Mouse (Mus musculus) intestine, embryonic 14.5 days (tissue): ENCODE data around the gene Tial1. TPM values are rescaled to one million over a fixed set of nuclear protein-coding genes. Genes with fewer than 3 reads are reported as not detected.
A peak's percentile ranks its signal among the peaks of the same experiment; 100 is the strongest.

ENCODE experiments used
- ATAC-seq: fragments of 200-750 bp; cut with Nextera tagmentation; replicated peaks from 2 replicates; pipeline ENCODE4 v1.8.0; 2017; ENCODE audit warnings: low read depth, moderate number of reproducible peaks, moderate TSS enrichment, moderate library complexity; ENCODE audit not compliant: low FRiP score, low TSS enrichment
- DNase-seq: peaks from one replicate; pipeline ENCODE4 v3.0.0-alpha.2; 2018; ENCODE audit warnings: low spot score
- H3K27ac ChIP-seq: fragments of 300-500 bp; sonication (generic); 2 replicates; pipeline ENCODE4 v1.5.1; 2014; ENCODE audit warnings: low read depth, mild to moderate bottlenecking, control low read depth
- H3K27me3 ChIP-seq: fragments of 300-500 bp; sonication (generic); replicated peaks from 2 replicates; pipeline ENCODE4 v1.6.1; 2014; ENCODE audit warnings: low read length, control low read depth; ENCODE audit not compliant: control insufficient read depth, insufficient read depth
- H3K36me3 ChIP-seq: fragments of 300-500 bp; sonication (generic); 2 replicates; pipeline ENCODE4 v1.6.1; 2014; ENCODE audit warnings: low read length, control low read depth; ENCODE audit not compliant: control insufficient read depth, insufficient read depth
- H3K4me1 ChIP-seq: fragments of 300-500 bp; sonication (generic); replicated peaks from 2 replicates; pipeline ENCODE4 v1.6.1; 2014; ENCODE audit warnings: low read length, control low read depth, mixed read lengths; ENCODE audit not compliant: control insufficient read depth, insufficient read depth
- H3K4me2 ChIP-seq: fragments of 300-500 bp; sonication (generic); 2 replicates; pipeline ENCODE4 v1.6.1; 2014; ENCODE audit warnings: low read length
- H3K4me3 ChIP-seq: fragments of 300-500 bp; sonication (generic); 2 replicates; pipeline ENCODE4 v1.5.1; 2014; ENCODE audit warnings: low read depth, low read length, control low read depth, mixed read lengths
- H3K9ac ChIP-seq: fragments of 300-500 bp; sonication (generic); 2 replicates; pipeline ENCODE4 v1.6.1; 2014; ENCODE audit warnings: mild to moderate bottlenecking, low read length
- H3K9me3 ChIP-seq: fragments of 300-500 bp; sonication (generic); 2 replicates; pipeline ENCODE4 v1.6.1; 2016; ENCODE audit warnings: low read length, control low read depth; ENCODE audit not compliant: control insufficient read depth
- WGBS: fragments of 180-500 bp; shearing (Covaris S2); extraction: QIAGEN DNeasy Blood & Tissue Kit; methylation state at CpG from one replicate; pipeline ENCODE4 v1.1.7; 2014; 5-methylcytosine and 5-hydroxymethylcytosine counted together
- polyA plus RNA-seq: library from polyadenylated mRNA; unstranded; fragments of >200 nt; fragmentation: Nextera tagmentation; extraction: Ambion mirVana; gene quantifications from 2 replicates; pipeline ENCODE4 v1.2.1, GENCODE M21; 2014

Tial1 gene
- polyA plus RNA-seq, 1 experiment from 2014 or later: 35.8 TPM

GRCm38 (mm10) chr7:128460131-128460864 lies 1.2 kb downstream of the Tial1 start:
- Histone ChIP-seq H3K36me3 (no peaks in the 10 kb centered on the region), H3K4me1 (peaks cover 16% of the 10 kb centered on the region; the same call in 1 of the 2 replicates), H3K4me3 (peak overlapping the region; percentile 96), H3K9ac (peak overlapping the region; percentile 85), H3K9me3 (no peaks in the 10 kb centered on the region), H3K27me3 (no peaks in the 10 kb centered on the region), H3K4me2 (peak overlapping the region; percentile 90), H3K27ac (peak overlapping the region; percentile 95)
- DNase-seq (peak; percentile 81), ATAC-seq (peak; percentile 12; the same call in 1 of the 2 replicates)
- under 1% methylated on average over 36 of the region's 36 CpGs for WGBS

DNA sequence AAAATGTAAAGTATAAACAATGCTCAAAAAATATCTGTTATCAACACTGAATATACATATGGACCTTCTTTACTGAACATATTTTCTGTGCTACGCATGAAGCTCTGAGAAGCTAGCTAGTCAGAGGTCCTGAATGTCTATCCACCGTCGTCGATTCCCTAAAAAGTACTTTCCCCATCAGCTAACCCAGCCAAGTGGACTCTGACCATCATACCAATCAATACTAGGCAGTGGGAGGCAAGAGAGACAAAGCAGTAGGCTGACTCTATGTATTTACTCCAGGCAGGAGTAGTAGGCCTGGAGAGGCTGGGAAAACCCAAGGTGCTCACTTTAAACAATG lies 1.8 kb downstream of the Tial1 start:
- Histone ChIP-seq H3K4me1 (peaks cover 16% of the 10 kb centered on the region; the same call in 1 of the 2 replicates), H3K27me3 (no peaks in the 10 kb centered on the region), H3K9me3 (no peaks in the 10 kb centered on the region), H3K27ac (no peak overlapping the region), H3K36me3 (peaks cover 3% of the 10 kb centered on the region; the same call in 1 of the 2 replicates), H3K4me2 (peak overlapping the region; percentile 90), H3K4me3 (peak overlapping the region; percentile 96), H3K9ac (peak overlapping the region; percentile 85)
- DNase-seq (no peak), ATAC-seq (no peak)
- 17% methylated on average over 4 of the region's 4 CpGs for WGBS

GRCm38 (mm10) chr7:128458011-128458410 lies 3.5 kb downstream of the Tial1 start:
- no peak overlapping the region for H3K4me2 ChIP-seq
- H3K4me1 ChIP-seq: peaks cover 16% of the 10 kb centered on the region; the same call in 1 of the 2 replicates
- H3K27ac ChIP-seq: no peak overlapping the region
- no peaks in the 10 kb centered on the region for H3K27me3 ChIP-seq
- peaks cover 20% of the 10 kb centered on the region for H3K36me3 ChIP-seq
- DNase-seq: no peak
- ATAC-seq: no peak
- no peaks in the 10 kb centered on the region for H3K9me3 ChIP-seq
- no peak overlapping the region for H3K4me3 ChIP-seq
- H3K9ac ChIP-seq: no peak overlapping the region

DNA sequence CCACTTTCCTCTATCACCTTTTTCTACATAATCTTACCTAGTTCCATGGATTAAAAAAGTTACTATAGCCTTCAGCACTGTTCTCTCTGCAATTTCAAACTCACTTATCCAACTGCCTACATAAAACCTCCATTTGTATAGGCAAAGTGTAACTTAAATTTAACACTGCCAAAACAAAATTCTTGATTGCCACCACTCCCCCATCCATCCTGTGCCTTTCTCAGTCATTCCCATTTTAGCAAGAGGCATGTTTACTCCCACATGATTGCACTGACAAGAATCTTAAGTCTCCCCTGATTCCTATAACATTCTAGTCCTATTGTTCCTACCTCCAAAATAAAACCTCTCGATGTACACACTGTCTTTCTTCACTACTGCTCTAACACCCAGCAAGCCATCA lies 8.8 kb downstream of the Tial1 start:
- Histone ChIP-seq H3K36me3 (peaks cover 65% of the 10 kb centered on the region), H3K4me2 (no peak overlapping the region), H3K27me3 (no peaks in the 10 kb centered on the region), H3K9me3 (no peaks in the 10 kb centered on the region), H3K4me3 (no peak overlapping the region), H3K9ac (no peak overlapping the region), H3K4me1 (peaks cover 4% of the 10 kb centered on the region; the same call in 1 of the 2 replicates), H3K27ac (no peak overlapping the region)
- DNase-seq: no peak
- WGBS: 87% methylated on average over 1 of the region's 1 CpGs
- ATAC-seq: no peak

DNA sequence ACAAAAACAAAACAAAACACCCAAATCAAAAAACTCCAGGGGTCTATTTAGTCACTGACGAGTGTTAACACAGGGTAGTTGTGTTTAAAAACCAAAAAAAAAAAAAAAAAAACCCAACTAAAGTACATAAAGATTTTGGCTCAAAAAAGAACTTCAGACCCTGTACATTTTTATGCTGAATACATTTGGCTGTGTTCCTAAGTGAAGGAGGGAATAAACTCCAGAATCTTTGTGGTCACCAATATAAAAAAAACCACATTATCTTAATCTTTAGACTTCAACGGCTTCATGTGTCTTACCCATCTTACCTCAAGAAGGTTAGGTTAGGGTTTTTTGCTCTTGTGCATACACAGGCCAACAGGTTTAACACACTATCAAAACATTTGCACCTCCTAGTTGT lies 20.9 kb downstream of the Tial1 start:
- H3K4me3 ChIP-seq: no peak overlapping the region
- H3K9ac ChIP-seq: no peak overlapping the region
- WGBS: 84% methylated on average over 2 of the region's 2 CpGs
- peaks cover 57% of the 10 kb centered on the region for H3K36me3 ChIP-seq
- no peak overlapping the region for H3K27ac ChIP-seq
- H3K4me1 ChIP-seq: no peaks in the 10 kb centered on the region
- H3K27me3 ChIP-seq: no peaks in the 10 kb centered on the region
- no peak for ATAC-seq
- no peaks in the 10 kb centered on the region for H3K9me3 ChIP-seq
- H3K4me2 ChIP-seq: no peak overlapping the region
- DNase-seq: no peak

GRCm38 (mm10) chr7:128439251-128439650 lies 22.3 kb downstream of the Tial1 start:
- H3K4me3 ChIP-seq: no peak overlapping the region
- no peaks in the 10 kb centered on the region for H3K27me3 ChIP-seq
- no peaks in the 10 kb centered on the region for H3K9me3 ChIP-seq
- H3K4me2 ChIP-seq: no peak overlapping the region
- H3K4me1 ChIP-seq: no peaks in the 10 kb centered on the region
- no peak overlapping the region for H3K27ac ChIP-seq
- peaks cover 43% of the 10 kb centered on the region for H3K36me3 ChIP-seq
- no peak for DNase-seq
- no peak for ATAC-seq
- WGBS: 90% methylated on average over 6 of the region's 6 CpGs
- no peak overlapping the region for H3K9ac ChIP-seq

GRCm38 (mm10) chr7:128438131-128438530 lies 23.4 kb downstream of the Tial1 start:
- Histone ChIP-seq H3K4me1 (no peaks in the 10 kb centered on the region), H3K27me3 (no peaks in the 10 kb centered on the region), H3K27ac (no peak overlapping the region), H3K9me3 (no peaks in the 10 kb centered on the region), H3K36me3 (peaks cover 32% of the 10 kb centered on the region), H3K9ac (no peak overlapping the region), H3K4me2 (no peak overlapping the region), H3K4me3 (no peak overlapping the region)
- DNase-seq (no peak), ATAC-seq (no peak; the same call in 1 of the 2 replicates)

DNA sequence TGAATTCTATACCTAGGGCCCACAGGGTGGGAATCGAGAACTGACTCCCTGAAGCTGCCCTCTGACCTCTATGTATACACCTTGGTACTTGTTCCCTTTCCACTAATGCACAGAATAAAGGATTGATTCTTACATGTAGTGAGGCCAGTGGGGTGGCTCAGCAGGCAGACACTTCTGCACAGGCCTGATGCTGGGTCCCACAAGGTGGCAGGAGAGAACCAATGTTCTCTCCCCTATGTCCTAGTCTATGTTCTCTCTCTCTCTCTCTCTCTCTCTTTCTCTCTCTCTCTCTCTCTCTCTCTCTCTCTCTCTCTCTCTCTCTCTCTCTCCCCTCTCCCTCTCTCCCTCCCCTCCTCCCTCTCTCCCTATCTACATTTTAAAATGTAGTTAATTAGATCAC lies 28.3 kb downstream of the Tial1 start:
- 35% methylated on average over 1 of the region's 1 CpGs for WGBS
- DNase-seq (no peak), ATAC-seq (no peak)

GRCm38 (mm10) chr7:128432574-128432973 lies 28.9 kb downstream of the Tial1 start:
- Histone ChIP-seq H3K4me1 (no peaks in the 10 kb centered on the region), H3K9ac (no peak overlapping the region), H3K36me3 (no peaks in the 10 kb centered on the region), H3K4me2 (no peak overlapping the region), H3K27ac (no peak overlapping the region), H3K27me3 (no peaks in the 10 kb centered on the region), H3K9me3 (no peaks in the 10 kb centered on the region), H3K4me3 (no peak overlapping the region)
- ATAC-seq: no peak
- 78% methylated on average over 10 of the region's 10 CpGs for WGBS
- DNase-seq: no peak

More for the DNA sequence above, 28.3 kb downstream of the Tial1 start:
- Histone ChIP-seq H3K27ac (no peak overlapping the region), H3K4me3 (no peak overlapping the region), H3K36me3 (no peaks in the 10 kb centered on the region), H3K4me2 (no peak overlapping the region), H3K27me3 (no peaks in the 10 kb centered on the region), H3K9me3 (no peaks in the 10 kb centered on the region), H3K4me1 (no peaks in the 10 kb centered on the region), H3K9ac (no peak overlapping the region)
